Mouse (Mus musculus): Measurements from ENCODE around the gene Urad. TPM values are rescaled to one million over a fixed set of nuclear protein-coding genes. Genes with fewer than 3 reads are reported as not detected.

The Urad gene
- polyA plus RNA-seq (2015; fragmentation: Nextera tagmentation; extraction: Ambion mirVana) = not detected in 2 replicates

GRCm38 (mm10) chr5:147322183-147322582, at the start of gene Urad:
Urad (minus strand) TSS chr5:147322440.
- Histone ChIP-seq H3K27ac (replicated peaks) (no peak within 1 kb of the TSS), H3K9ac (no peak within 1 kb of the TSS), H3K4me3 (no peak within 1 kb of the TSS), H3K4me2 (no peak within 1 kb of the TSS), H3K27me3 (peaks cover 55% of the 10 kb centered on the region), H3K36me3 (no peaks in the 10 kb centered on the region), H3K4me1 (replicated peaks) (no peaks in the 10 kb centered on the region), H3K9me3 (no peaks in the 10 kb centered on the region)
- WGBS = 79% methylated on average over 8 of the region's 8 CpGs
- no peak for ATAC-seq (ENCODE audit: low FRiP score, low read depth)

GRCm38 (mm10) chr5:147370276-147370675, 48.0 kb upstream of the Urad start:
- Histone ChIP-seq H3K4me3 (no peak overlapping the region), H3K36me3 (no peaks in the 10 kb centered on the region), H3K4me1 (replicated peaks) (no peaks in the 10 kb centered on the region), H3K27me3 (no peaks in the 10 kb centered on the region), H3K4me2 (no peak overlapping the region), H3K9me3 (no peaks in the 10 kb centered on the region), H3K9ac (no peak overlapping the region), H3K27ac (replicated peaks) (no peak overlapping the region)
- 79% methylated on average over 8 of the region's 8 CpGs for WGBS
- no peak for ATAC-seq (ENCODE audit: low FRiP score, low read depth)

GRCm38 (mm10) chr5:147368221-147368620, 46.0 kb upstream of the Urad start:
- 93% methylated on average over 6 of the region's 6 CpGs for WGBS
- H3K4me3 ChIP-seq = no peak overlapping the region
- H3K36me3 ChIP-seq = no peaks in the 10 kb centered on the region
- H3K9me3 ChIP-seq = no peaks in the 10 kb centered on the region
- H3K9ac ChIP-seq = no peak overlapping the region
- no peaks in the 10 kb centered on the region for H3K27me3 ChIP-seq
- no peak overlapping the region for H3K4me2 ChIP-seq
- H3K4me1 ChIP-seq (replicated peaks) = no peaks in the 10 kb centered on the region
- ATAC-seq (ENCODE audit: low FRiP score, low read depth) = no peak
- no peak overlapping the region for H3K27ac ChIP-seq (replicated peaks)

GRCm38 (mm10) chr5:147365995-147366765, 43.9 kb upstream of the Urad start:
- no peaks in the 10 kb centered on the region for H3K4me1 ChIP-seq (replicated peaks)
- H3K9ac ChIP-seq = no peak overlapping the region
- no peaks in the 10 kb centered on the region for H3K9me3 ChIP-seq
- no peak overlapping the region for H3K27ac ChIP-seq (replicated peaks)
- no peaks in the 10 kb centered on the region for H3K27me3 ChIP-seq
- H3K36me3 ChIP-seq = no peaks in the 10 kb centered on the region
- ATAC-seq (ENCODE audit: low FRiP score, low read depth) = no peak
- H3K4me3 ChIP-seq = no peak overlapping the region
- H3K4me2 ChIP-seq = no peak overlapping the region
- WGBS = 73% methylated on average over 16 of the region's 16 CpGs

- Histone ChIP-seq H3K27ac (replicated peaks) (no peak overlapping the region), H3K36me3 (no peaks in the 10 kb centered on the region), H3K9ac (no peak overlapping the region), H3K4me1 (replicated peaks) (no peaks in the 10 kb centered on the region), H3K9me3 (no peaks in the 10 kb centered on the region), H3K4me3 (no peak overlapping the region), H3K4me2 (no peak overlapping the region), H3K27me3 (no peaks in the 10 kb centered on the region)
- 75% methylated on average over 12 of the region's 12 CpGs for WGBS
- no peak for ATAC-seq (ENCODE audit: low FRiP score, low read depth)
Measured at GRCm38 (mm10) chr5:147363054-147363453, 40.8 kb upstream of the Urad start.

GRCm38 (mm10) chr5:147358481-147358880, 36.2 kb upstream of the Urad start:
- no peaks in the 10 kb centered on the region for H3K4me1 ChIP-seq (replicated peaks)
- H3K36me3 ChIP-seq = no peaks in the 10 kb centered on the region
- no peak overlapping the region for H3K4me3 ChIP-seq
- H3K9ac ChIP-seq = no peak overlapping the region
- WGBS = 91% methylated on average over 11 of the region's 11 CpGs
- no peak overlapping the region for H3K27ac ChIP-seq (replicated peaks)
- no peak overlapping the region for H3K4me2 ChIP-seq
- no peaks in the 10 kb centered on the region for H3K9me3 ChIP-seq
- no peak for ATAC-seq (ENCODE audit: low FRiP score, low read depth)
- H3K27me3 ChIP-seq = no peaks in the 10 kb centered on the region

- no peak overlapping the region for H3K4me3 ChIP-seq
- no peak overlapping the region for H3K9ac ChIP-seq
- no peaks in the 10 kb centered on the region for H3K4me1 ChIP-seq (replicated peaks)
- no peak for ATAC-seq (ENCODE audit: low FRiP score, low read depth)
- no peaks in the 10 kb centered on the region for H3K9me3 ChIP-seq
- H3K4me2 ChIP-seq = no peak overlapping the region
- H3K36me3 ChIP-seq = no peaks in the 10 kb centered on the region
- H3K27me3 ChIP-seq = no peaks in the 10 kb centered on the region
- H3K27ac ChIP-seq (replicated peaks) = no peak overlapping the region
- WGBS = 45% methylated on average over 3 of the region's 3 CpGs
Measured at GRCm38 (mm10) chr5:147357536-147357935, 35.3 kb upstream of the Urad start.

GRCm38 (mm10) chr5:147356260-147357055, 34.2 kb upstream of the Urad start:
- no peaks in the 10 kb centered on the region for H3K4me1 ChIP-seq (replicated peaks)
- no peak overlapping the region for H3K9ac ChIP-seq
- H3K36me3 ChIP-seq = no peaks in the 10 kb centered on the region
- H3K27ac ChIP-seq (replicated peaks) = no peak overlapping the region
- no peaks in the 10 kb centered on the region for H3K27me3 ChIP-seq
- no peak overlapping the region for H3K4me3 ChIP-seq
- 94% methylated on average over 13 of the region's 13 CpGs for WGBS
- no peak for ATAC-seq (ENCODE audit: low FRiP score, low read depth)
- no peaks in the 10 kb centered on the region for H3K9me3 ChIP-seq
- no peak overlapping the region for H3K4me2 ChIP-seq

- no peaks in the 10 kb centered on the region for H3K9me3 ChIP-seq
- H3K27me3 ChIP-seq = no peaks in the 10 kb centered on the region
- no peak overlapping the region for H3K27ac ChIP-seq (replicated peaks)
- ATAC-seq (ENCODE audit: low FRiP score, low read depth) = no peak
- H3K4me3 ChIP-seq = no peak overlapping the region
- no peak overlapping the region for H3K9ac ChIP-seq
- no peaks in the 10 kb centered on the region for H3K36me3 ChIP-seq
- no peak overlapping the region for H3K4me2 ChIP-seq
- WGBS = 83% methylated on average over 3 of the region's 3 CpGs
- H3K4me1 ChIP-seq (replicated peaks) = no peaks in the 10 kb centered on the region
Measured at GRCm38 (mm10) chr5:147355788-147356187, 33.5 kb upstream of the Urad start.

GRCm38 (mm10) chr5:147354985-147355384, 32.7 kb upstream of the Urad start:
- no peak for ATAC-seq (ENCODE audit: low FRiP score, low read depth)

GRCm38 (mm10) chr5:147354161-147354780, 32.0 kb upstream of the Urad start:
- 68% methylated on average over 17 of the region's 17 CpGs for WGBS
- Histone ChIP-seq H3K9me3 (no peaks in the 10 kb centered on the region), H3K9ac (no peak overlapping the region), H3K4me1 (replicated peaks) (no peaks in the 10 kb centered on the region), H3K36me3 (no peaks in the 10 kb centered on the region), H3K4me2 (no peak overlapping the region), H3K27me3 (no peaks in the 10 kb centered on the region), H3K4me3 (no peak overlapping the region), H3K27ac (replicated peaks) (no peak overlapping the region)
- ATAC-seq (ENCODE audit: low FRiP score, low read depth) = no peak

More at GRCm38 (mm10) chr5:147354985-147355384, 32.7 kb upstream of the Urad start:
- H3K4me3 ChIP-seq = no peak overlapping the region
- no peak overlapping the region for H3K4me2 ChIP-seq
- H3K27me3 ChIP-seq = no peaks in the 10 kb centered on the region
- H3K36me3 ChIP-seq = no peaks in the 10 kb centered on the region
- WGBS = 75% methylated on average over 8 of the region's 8 CpGs
- no peaks in the 10 kb centered on the region for H3K9me3 ChIP-seq
- H3K9ac ChIP-seq = no peak overlapping the region
- no peak overlapping the region for H3K27ac ChIP-seq (replicated peaks)
- H3K4me1 ChIP-seq (replicated peaks) = no peaks in the 10 kb centered on the region

- Histone ChIP-seq H3K4me3 (no peak overlapping the region), H3K4me1 (replicated peaks) (no peaks in the 10 kb centered on the region), H3K9ac (no peak overlapping the region), H3K4me2 (no peak overlapping the region), H3K27me3 (no peaks in the 10 kb centered on the region), H3K27ac (replicated peaks) (no peak overlapping the region), H3K9me3 (no peaks in the 10 kb centered on the region), H3K36me3 (no peaks in the 10 kb centered on the region)
- no peak for ATAC-seq (ENCODE audit: low FRiP score, low read depth)
- WGBS = 88% methylated on average over 8 of the region's 8 CpGs
Measured at GRCm38 (mm10) chr5:147351931-147352330, 29.7 kb upstream of the Urad start.
